Mouse (Mus musculus): ENCODE results near the gene Thap8. TPM values are rescaled to one million over a fixed set of nuclear protein-coding genes. Genes with fewer than 3 reads are reported as not detected.

The Thap8 gene
- polyA plus RNA-seq, 1 experiment = not detected

- no peak for TF ChIP-seq CTCF (IDR thresholded peaks at IDR 0.05; ENCODE audit: borderline replicate concordance, insufficient read depth, low read length)
- no peak for TF ChIP-seq POLR2A (IDR thresholded peaks at IDR 0.05; ENCODE audit: low read depth, low read length)
- no peak overlapping the region for H3K27ac ChIP-seq (ENCODE audit: insufficient read depth, low read length)
- H3K4me1 ChIP-seq (ENCODE audit: control insufficient read depth, insufficient read depth, low read length) = no peaks in the 10 kb centered on the region
- no peak overlapping the region for H3K4me3 ChIP-seq (ENCODE audit: insufficient read depth, low read length)
Measured at GRCm38 (mm10) chr7:30339432-30340109, 59.7 kb downstream of the Thap8 start.

Other genes with a start within 250 kb of the Thap8 start
- gene Zfp14, start 228.7 kb upstream of the Thap8 start, polyA plus RNA-seq (2011; ENCODE audit: insufficient read length, low read depth, missing spikeins) = 3.1 and 3.6 TPM in 2 replicates
- 1.8 and 2.8 TPM in 2 replicates for gene Zfp82, start 207.2 kb upstream of the Thap8 start, polyA plus RNA-seq (2011; ENCODE audit: insufficient read length, low read depth, missing spikeins)
- 2.3 and 2.7 TPM in 2 replicates for gene Gm26920, start 189.7 kb upstream of the Thap8 start, polyA plus RNA-seq (2011; ENCODE audit: insufficient read length, low read depth, missing spikeins)
- gene Zfp566, start 189.6 kb upstream of the Thap8 start, polyA plus RNA-seq (2011; ENCODE audit: insufficient read length, low read depth, missing spikeins) = 2.7 and 4.8 TPM in 2 replicates
- gene Zfp260, start 185.3 kb upstream of the Thap8 start, polyA plus RNA-seq (2011; ENCODE audit: insufficient read length, low read depth, missing spikeins) = 95.0 and 119 TPM in 2 replicates
- 8.4 and 9.4 TPM in 2 replicates for gene Zfp382, start 158.2 kb upstream of the Thap8 start, polyA plus RNA-seq (2011; ENCODE audit: insufficient read length, low read depth, missing spikeins)
- gene Zfp146, start 110.3 kb upstream of the Thap8 start, polyA plus RNA-seq (2011; ENCODE audit: insufficient read length, low read depth, missing spikeins) = 62.6 and 68.9 TPM in 2 replicates
- not detected in 2 replicates for gene Cox7a1, start 96.0 kb upstream of the Thap8 start, polyA plus RNA-seq (2011; ENCODE audit: insufficient read length, low read depth, missing spikeins)
- 465 and 512 TPM in 2 replicates for gene Capns1, start 81.3 kb upstream of the Thap8 start, polyA plus RNA-seq (2011; ENCODE audit: insufficient read length, low read depth, missing spikeins)
- 52.0 and 53.4 TPM in 2 replicates for gene Polr2i, start 48.1 kb upstream of the Thap8 start, polyA plus RNA-seq (2011; ENCODE audit: insufficient read length, low read depth, missing spikeins)
- 83.5 and 90.8 TPM in 2 replicates for gene Tbcb, start 47.8 kb upstream of the Thap8 start, polyA plus RNA-seq (2011; ENCODE audit: insufficient read length, low read depth, missing spikeins)
- gene Ovol3, start 44.4 kb upstream of the Thap8 start, polyA plus RNA-seq (2011; ENCODE audit: insufficient read length, low read depth, missing spikeins) = not detected in 2 replicates
- 7.7 and 8.2 TPM in 2 replicates for gene Wdr62, start 325 bp downstream of the Thap8 start, polyA plus RNA-seq (2011; ENCODE audit: insufficient read length, low read depth, missing spikeins)
- 124 and 149 TPM in 2 replicates for gene Clip3, start 11.6 kb downstream of the Thap8 start, polyA plus RNA-seq (2011; ENCODE audit: insufficient read length, low read depth, missing spikeins)
- 20.7 and 21.3 TPM in 2 replicates for gene Alkbh6, start 28.6 kb downstream of the Thap8 start, polyA plus RNA-seq (2011; ENCODE audit: insufficient read length, low read depth, missing spikeins)
- 1.5 and 2.6 TPM in 2 replicates for gene Syne4, start 34.7 kb downstream of the Thap8 start, polyA plus RNA-seq (2011; ENCODE audit: insufficient read length, low read depth, missing spikeins)
- 0.67 and 0.90 TPM in 2 replicates for gene E130208F15Rik, start 41.6 kb downstream of the Thap8 start, polyA plus RNA-seq (2011; ENCODE audit: insufficient read length, low read depth, missing spikeins)
- gene Sdhaf1, start 43.8 kb downstream of the Thap8 start, polyA plus RNA-seq (2011; ENCODE audit: insufficient read length, low read depth, missing spikeins) = 6.1 and 6.8 TPM in 2 replicates
- 7.5 and 7.6 TPM in 2 replicates for gene Lrfn3, start 82.7 kb downstream of the Thap8 start, polyA plus RNA-seq (2011; ENCODE audit: insufficient read length, low read depth, missing spikeins)
- 7.6 TPM in 1 of 2 replicates, not detected in the other for gene Tyrobp, start 133.7 kb downstream of the Thap8 start, polyA plus RNA-seq (2011; ENCODE audit: insufficient read length, low read depth, missing spikeins)
- gene Hcst, start 139.8 kb downstream of the Thap8 start, polyA plus RNA-seq (2011; ENCODE audit: insufficient read length, low read depth, missing spikeins) = not detected in 2 replicates
- gene Nfkbid, start 141.6 kb downstream of the Thap8 start, polyA plus RNA-seq (2011; ENCODE audit: insufficient read length, low read depth, missing spikeins) = 0.42 and 1.1 TPM in 2 replicates
- gene Aplp1, start 165.4 kb downstream of the Thap8 start, polyA plus RNA-seq (2011; ENCODE audit: insufficient read length, low read depth, missing spikeins) = 30.8 and 34.2 TPM in 2 replicates
- gene Kirrel2, start 177.6 kb downstream of the Thap8 start, polyA plus RNA-seq (2011; ENCODE audit: insufficient read length, low read depth, missing spikeins) = not detected in 2 replicates
- gene Nphs1, start 178.2 kb downstream of the Thap8 start, polyA plus RNA-seq (2011; ENCODE audit: insufficient read length, low read depth, missing spikeins) = not detected in 2 replicates
- not detected in 2 replicates for gene Prodh2, start 213.5 kb downstream of the Thap8 start, polyA plus RNA-seq (2011; ENCODE audit: insufficient read length, low read depth, missing spikeins)